Mouse (Mus musculus): Measurements from ENCODE around the gene Fdxr. TPM values are rescaled to one million over a fixed set of nuclear protein-coding genes. Genes with fewer than 3 reads are reported as not detected.

Fdxr gene
- 10 to 100 TPM; 21.8 to 23.8 TPM for total RNA-seq (2023)

GRCm38 (mm10) chr11:115276780-115277603, at the start of gene Fdxr:
Gene Fdxr, minus strand, starts transcription at chr11:115277050.

GRCm38 (mm10) chr11:115321906-115322693, 45.2 kb upstream of the Fdxr start, which contains the start of gene Ush1g:
Gene Ush1g, minus strand, starts transcription at chr11:115322041.

DNA sequence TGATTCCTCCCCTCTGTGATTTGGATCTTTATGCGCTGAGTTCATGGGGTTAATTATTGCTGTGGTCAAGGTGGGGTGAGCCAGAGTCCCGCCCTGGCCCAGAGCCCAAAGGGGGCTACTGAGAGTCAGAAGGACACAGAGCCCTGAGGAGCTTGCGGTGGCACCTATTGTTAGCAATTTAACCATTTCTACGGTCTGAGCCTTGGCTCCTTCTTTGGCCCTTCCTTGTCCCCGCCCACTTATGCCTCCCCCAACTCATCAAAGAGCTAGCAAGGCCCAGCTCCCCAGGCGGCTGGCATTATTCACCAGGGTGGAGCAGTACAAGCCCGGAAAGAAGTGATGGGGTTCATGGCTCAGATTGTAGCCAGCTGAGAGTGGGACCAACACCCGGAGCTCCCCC, 30.0 kb upstream of the Fdxr start, which contains the start of gene Otop2:
Otop2 (plus strand) TSS at position 301 of the 400 bp plus-strand sequence.

DNA sequence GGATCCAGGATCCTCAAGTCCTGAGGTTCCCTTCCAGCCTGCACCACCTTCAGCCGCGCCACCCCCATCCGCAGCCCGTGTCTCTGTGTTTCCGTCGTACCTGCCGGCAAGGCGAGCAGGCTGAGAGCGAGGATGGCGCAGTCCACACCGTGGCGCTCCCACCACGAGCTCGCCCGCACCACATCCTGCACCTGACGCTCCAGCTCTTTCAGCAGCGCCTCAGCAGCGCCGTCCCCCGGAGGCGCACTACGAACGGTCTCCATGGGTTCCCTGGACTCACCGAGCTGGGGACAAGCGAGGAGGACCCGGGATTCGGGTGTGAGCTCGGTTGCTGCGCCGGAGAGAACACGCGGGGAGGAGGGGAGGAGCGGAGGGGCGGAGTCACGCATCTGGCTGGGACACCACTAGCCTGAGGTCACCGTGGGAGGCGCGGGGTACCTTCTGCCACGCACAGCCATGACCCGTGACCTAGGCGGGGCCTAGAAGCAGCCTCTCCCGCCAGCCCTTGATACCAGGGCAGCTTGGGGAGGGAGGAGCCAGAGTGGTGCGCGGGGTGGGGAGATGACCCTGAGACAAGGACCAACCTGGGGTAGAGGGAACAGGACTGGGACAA, 20.5 kb upstream of the Fdxr start, which contains the start of gene Fads6:
Fads6 (minus strand) TSS at position 450 of the 613 bp plus-strand sequence.

GRCm38 (mm10) chr11:115267061-115267883, 9.6 kb downstream of the Fdxr start, which contains the start of gene Grin2c:
Gene Grin2c, minus strand, starts transcription at chr11:115267243.

Other genes starting within 250 kb of the Fdxr start
- gene Cd300ld5, start 239.3 kb downstream of the Fdxr start, total RNA-seq (2023) = not detected
- gene Cd300ld3, start 228.6 kb downstream of the Fdxr start, total RNA-seq (2023) = not detected
- gene Cd300e, start 214.9 kb downstream of the Fdxr start, total RNA-seq (2023) = under 1 TPM in 1 of 2 experiments, not detected in 1; 0.67 TPM
- 1 to 10 TPM; 6.3 to 8.4 TPM for gene Rab37, start 185.6 kb downstream of the Fdxr start, total RNA-seq (2023)
- gene Cd300lf, start 143.1 kb downstream of the Fdxr start, total RNA-seq (2023) = 10 to 100 TPM in 1 of 2 experiments, 1 to 10 TPM in 1; 6.3 to 12.4 TPM
- gene Slc9a3r1, start 113.7 kb downstream of the Fdxr start, total RNA-seq (2023) = 10 to 100 TPM; 83.4 to 90.5 TPM
- gene Tmem104, start 89.6 kb downstream of the Fdxr start, total RNA-seq (2023) = 10 to 100 TPM; 11.5 to 20.2 TPM
- 10 to 100 TPM; 17.5 to 21.0 TPM for gene Nat9, start 89.2 kb downstream of the Fdxr start, total RNA-seq (2023)
- not detected for gene Grin2c, start 9.8 kb downstream of the Fdxr start, total RNA-seq (2023)
- under 1 TPM in 1 of 2 experiments, not detected in 1; 0.33 TPM for gene Fads6, start 20.6 kb upstream of the Fdxr start, total RNA-seq (2023)
- not detected for gene Otop2, start 30.1 kb upstream of the Fdxr start, total RNA-seq (2023)
- gene Ush1g, start 45.0 kb upstream of the Fdxr start, total RNA-seq (2023) = not detected
- not detected for gene Otop3, start 57.7 kb upstream of the Fdxr start, total RNA-seq (2023)
- gene Hid1, start 90.7 kb upstream of the Fdxr start, total RNA-seq (2023) = under 1 TPM; 0.49 to 0.71 TPM
- not detected for gene Cdr2l, start 104.9 kb upstream of the Fdxr start, total RNA-seq (2023)
- gene Mrpl58, start 126.7 kb upstream of the Fdxr start, total RNA-seq (2023) = 10 to 100 TPM; 45.7 to 47.3 TPM
- 100 to 1,000 TPM; 178 to 191 TPM for gene Atp5h, start 142.9 kb upstream of the Fdxr start, total RNA-seq (2023)
- gene Kctd2, start 143.1 kb upstream of the Fdxr start, total RNA-seq (2023) = 10 to 100 TPM; 45.6 to 46.5 TPM
- not detected for gene Trim80, start 163.5 kb upstream of the Fdxr start, total RNA-seq (2023)
- not detected for gene Slc16a5, start 185.4 kb upstream of the Fdxr start, total RNA-seq (2023)
- gene Armc7, start 198.6 kb upstream of the Fdxr start, total RNA-seq (2023) = 10 to 100 TPM; 12.8 to 17.2 TPM
- 10 to 100 TPM; 80.8 to 91.6 TPM for gene Nt5c, start 214.8 kb upstream of the Fdxr start, total RNA-seq (2023)
- 100 to 1,000 TPM; 204 to 206 TPM for gene Jpt1, start 237.3 kb upstream of the Fdxr start, total RNA-seq (2023)